Mouse (Mus musculus) kidney, adult 9 months (tissue): Measurements from ENCODE around the gene Vrk1.
A peak's percentile ranks its signal among the peaks of the same experiment; 100 is the strongest.

Experiments
- DNase-seq: peaks from one replicate; pipeline ENCODE4 v3.0.0; 2022

Gene Vrk1

DNA sequence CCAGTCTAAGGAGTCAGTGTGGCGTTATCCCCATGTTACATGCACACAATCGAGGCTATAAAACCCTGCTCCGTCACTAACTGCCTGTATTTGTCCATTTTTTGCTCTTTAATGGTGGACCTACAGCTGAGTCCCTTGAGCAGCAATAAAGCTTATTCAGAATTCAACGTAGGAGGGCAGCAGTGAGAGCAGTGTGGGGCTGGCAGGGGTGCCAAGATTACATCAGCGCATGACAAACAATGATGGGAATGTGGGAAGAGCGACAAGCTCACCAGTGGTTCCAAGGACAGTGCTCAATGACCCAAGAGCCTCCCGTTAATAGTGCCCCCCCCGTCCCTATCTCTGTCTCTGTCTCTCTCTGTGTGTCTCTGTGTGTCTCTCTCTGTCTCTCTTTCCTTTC, 8.3 kb upstream of the Vrk1 start:
- DNase-seq: no peak

- no peak for DNase-seq
These were observed 5.3 kb upstream of the Vrk1 start for GRCm38 (mm10) chr12:106004719-106005118.

DNA sequence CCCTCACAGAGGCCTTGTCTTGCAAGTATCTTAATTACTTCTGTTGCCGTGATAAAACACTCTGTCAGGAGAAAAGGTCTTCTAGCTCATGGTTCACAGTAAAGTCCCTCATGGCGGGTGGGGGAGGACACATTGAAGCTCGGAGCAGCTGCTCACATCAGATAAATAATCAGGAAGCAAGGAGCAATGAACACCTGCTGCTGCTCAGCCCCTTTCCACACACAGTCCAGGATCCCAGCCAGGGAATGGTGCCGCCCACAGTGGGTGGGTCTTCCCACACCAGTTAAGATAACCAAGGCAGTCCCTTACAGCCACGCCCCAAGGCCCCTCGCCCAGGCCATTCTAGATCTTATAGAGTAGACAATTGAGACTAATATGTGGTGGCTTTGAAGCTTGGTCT, 3.8 kb upstream of the Vrk1 start:
- no peak for DNase-seq

GRCm38 (mm10) chr12:106008348-106009050, 1.5 kb upstream of the Vrk1 start:
- no peak for DNase-seq

DNA sequence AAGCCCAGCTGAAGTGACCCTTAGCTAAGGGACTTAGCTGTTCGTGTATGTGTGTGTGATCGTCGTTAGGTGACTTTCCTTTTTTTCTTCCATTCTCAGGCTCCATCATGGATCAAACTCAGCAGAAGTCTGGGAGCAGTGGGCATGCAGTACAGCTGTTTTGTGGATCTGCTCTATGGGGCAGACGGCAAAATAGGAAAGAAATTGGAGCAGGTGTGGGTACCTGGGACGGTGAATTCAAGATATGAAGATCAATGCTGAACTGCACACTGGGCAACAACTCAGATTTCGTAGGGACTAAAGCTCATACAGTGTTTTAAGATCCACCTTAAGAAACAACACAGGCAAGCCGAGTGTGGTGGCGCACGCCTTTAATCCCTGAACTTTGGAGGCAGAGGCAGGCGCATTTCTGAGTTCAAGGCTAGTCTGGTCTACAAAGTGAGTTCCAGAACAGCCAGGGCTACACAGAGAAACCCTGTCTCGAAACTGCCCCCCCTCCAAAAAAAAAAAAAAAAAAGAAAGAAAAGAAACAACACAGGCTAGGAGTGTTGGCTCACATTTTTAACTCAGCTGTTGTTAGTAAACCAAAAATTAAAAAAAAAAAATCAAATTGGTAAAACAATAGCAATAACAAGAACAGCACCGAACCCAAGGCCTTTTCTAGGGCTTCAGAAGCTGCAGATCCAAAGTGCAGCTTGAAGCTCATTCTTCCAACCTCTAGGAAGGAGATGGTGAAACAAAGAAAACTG, 732 bp upstream of the Vrk1 start:
- DNase-seq: peak; percentile 13

DNA sequence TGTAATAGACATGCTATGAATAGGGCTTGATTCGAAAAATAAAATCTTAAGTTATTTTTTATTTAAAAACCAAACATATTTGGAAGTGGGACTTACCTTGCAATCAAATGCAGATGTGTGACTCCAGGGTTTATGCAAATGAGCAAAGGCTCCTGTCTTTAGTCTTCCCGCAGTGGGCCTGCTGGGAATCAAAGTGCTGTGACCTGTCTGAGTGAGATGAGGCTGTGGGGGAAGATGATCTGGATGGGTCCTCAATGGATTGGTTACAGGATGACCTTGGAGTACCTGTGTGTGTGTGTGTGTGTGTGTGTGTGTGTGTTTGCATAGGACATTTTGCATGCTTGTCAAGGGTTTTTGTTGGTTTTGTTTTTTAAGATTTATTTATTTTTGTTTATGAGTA, 2.1 kb downstream of the Vrk1 start:
- no peak for DNase-seq

GRCm38 (mm10) chr12:106016265-106017012, 6.4 kb downstream of the Vrk1 start:
- DNase-seq: no peak

DNA sequence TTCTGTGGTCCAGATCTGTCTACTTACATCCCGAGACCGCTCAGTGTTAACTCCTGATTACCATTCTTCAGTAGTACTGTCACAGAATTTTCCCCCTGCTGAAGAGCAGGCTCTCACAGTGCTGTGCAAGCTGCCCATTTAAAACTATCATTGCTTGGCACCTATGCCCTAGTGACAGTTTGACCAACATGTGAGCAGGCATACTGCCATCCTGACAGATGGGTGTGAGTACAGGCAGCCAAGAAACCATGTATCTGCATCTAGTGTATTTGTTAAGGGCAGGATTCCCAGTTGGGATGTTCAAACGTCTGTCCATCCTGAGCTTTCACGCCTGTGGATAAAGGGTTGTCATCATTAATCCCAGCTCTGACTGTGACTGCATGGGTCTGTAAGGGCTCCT, 10.0 kb downstream of the Vrk1 start:
- no peak for DNase-seq

GRCm38 (mm10) chr12:106023652-106024051, 13.6 kb downstream of the Vrk1 start:
- DNase-seq: no peak

DNA sequence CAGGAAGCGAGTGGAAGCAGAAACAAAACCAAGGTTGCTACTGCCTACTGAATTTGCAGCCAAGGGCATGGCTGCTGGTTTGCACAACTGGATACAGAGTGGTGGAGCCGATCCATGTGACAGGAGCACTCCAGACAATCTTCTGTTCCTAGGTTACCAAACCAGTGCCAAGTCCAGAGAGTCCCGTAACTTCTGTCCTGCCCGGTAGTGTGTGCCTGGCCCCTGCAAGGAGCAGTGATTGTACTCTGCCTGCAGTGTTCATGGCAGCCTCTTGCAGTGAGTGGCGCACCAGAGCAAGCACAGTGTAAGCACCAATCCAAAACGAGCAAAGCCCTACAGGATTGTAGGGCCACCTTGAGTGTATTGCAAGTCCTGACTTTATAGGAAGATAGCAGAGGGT, 15.4 kb downstream of the Vrk1 start:
- DNase-seq: no peak

DNA sequence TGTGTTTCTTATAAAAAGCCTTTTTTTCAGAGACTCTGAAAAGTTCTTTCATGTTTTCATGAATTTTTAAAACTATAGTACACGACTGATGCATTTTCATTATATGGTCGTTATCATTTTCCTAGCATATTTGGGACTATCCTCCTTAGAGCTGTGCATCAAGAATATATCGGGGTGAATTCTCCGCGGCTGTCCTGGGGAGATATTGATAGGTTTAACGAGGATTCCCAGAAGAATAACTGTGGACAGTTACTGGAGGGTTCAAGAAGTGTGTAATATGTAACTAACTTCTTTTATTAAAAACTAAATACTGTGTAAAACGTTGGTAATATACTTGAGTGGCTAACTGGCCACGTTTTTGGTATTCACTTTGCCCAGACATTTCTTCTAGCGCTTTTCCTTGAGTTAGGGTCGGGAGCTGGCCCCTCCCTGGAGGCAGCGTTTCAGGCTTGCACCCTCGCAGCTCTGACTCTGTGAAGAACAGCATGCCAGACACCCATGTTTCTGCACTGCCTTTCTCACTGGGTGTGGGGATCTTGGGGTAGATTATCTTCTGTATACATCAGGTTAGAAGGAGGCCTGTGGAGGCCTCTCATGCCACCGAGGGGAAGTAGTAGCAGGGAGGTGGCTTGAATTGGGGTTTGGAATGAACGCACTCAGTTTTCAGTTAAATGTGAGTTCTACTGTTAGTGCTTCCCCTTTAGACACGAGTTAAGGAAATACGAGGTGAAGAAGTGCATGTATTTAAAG, 16.5 kb downstream of the Vrk1 start:
- DNase-seq: no peak

GRCm38 (mm10) chr12:106027372-106027771, 17.3 kb downstream of the Vrk1 start:
- DNase-seq: no peak

DNA sequence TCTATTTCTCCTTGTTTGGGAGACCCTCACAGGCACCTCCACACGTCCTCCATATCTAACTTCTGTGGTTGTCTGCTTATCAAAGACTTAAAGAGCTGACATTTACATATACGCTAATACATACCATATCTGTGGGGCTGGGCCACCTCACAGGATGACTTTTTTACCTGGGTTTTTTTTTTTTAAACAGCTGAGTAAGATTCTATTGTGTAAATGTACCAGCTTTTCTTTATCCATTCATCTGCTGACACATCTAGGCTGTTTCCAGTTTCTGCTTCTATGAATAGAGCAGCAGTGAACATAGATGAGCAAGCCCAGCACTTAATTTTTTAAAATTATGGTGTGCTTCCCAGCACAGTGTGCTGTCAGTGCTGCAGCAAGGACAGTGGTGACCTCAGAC, 19.6 kb downstream of the Vrk1 start:
- no peak for DNase-seq

DNA sequence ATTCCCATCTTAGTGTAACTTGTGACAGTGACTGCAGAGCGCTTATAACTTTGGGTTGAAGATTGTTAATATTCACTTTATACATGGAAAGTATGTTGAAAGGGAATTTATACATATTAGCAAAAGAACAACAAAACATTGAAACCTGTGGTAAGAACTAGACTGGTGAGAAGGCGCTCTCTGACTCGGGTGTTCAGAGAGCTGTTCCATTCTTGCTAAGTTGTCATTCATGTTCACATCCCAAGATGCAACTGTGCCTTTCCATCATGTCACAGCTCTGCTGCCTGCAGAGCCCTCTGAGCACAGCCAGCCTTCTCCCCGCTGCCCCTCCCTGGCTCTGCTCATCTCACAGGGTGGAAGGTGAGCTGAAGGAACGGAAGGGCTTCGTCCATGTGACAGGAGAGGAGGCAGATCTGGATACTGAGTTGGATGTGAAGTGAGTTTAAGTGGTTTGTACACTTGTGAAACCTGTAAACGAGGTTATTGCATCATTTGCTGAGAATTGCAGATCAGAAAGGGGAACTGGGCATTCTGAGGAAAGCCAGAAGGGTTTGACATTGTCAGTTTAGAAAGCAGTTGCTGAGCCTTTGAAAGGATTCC, 20.2 kb downstream of the Vrk1 start:
- no peak for DNase-seq

- DNase-seq: no peak
These were observed 20.8 kb downstream of the Vrk1 start for GRCm38 (mm10) chr12:106030796-106031195.

DNA sequence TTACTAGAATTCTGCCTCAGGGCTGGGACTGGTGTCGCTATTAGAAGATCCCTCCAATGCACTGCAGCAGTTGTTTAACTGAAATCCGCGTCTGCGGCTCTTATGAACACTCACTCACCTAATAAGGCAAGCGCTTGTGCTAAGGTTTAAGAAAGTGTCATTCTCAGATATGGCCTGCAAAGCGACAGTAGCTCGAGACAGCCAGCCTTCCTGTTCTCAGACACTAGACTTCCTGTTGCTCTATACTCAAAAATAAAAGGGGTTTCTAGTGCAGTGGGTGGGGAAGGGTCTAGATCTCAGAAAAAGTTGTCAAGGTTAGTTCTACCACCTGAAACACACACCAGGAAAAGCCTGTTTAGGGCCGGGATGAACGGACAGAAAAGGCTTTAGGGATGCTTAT, 21.9 kb downstream of the Vrk1 start:
- no peak for DNase-seq

- DNase-seq: no peak
These were observed 22.3 kb downstream of the Vrk1 start for GRCm38 (mm10) chr12:106032361-106032760.

GRCm38 (mm10) chr12:106034267-106034666, 24.2 kb downstream of the Vrk1 start:
- DNase-seq: no peak

GRCm38 (mm10) chr12:106034761-106035160, 24.7 kb downstream of the Vrk1 start:
- DNase-seq: no peak

DNA sequence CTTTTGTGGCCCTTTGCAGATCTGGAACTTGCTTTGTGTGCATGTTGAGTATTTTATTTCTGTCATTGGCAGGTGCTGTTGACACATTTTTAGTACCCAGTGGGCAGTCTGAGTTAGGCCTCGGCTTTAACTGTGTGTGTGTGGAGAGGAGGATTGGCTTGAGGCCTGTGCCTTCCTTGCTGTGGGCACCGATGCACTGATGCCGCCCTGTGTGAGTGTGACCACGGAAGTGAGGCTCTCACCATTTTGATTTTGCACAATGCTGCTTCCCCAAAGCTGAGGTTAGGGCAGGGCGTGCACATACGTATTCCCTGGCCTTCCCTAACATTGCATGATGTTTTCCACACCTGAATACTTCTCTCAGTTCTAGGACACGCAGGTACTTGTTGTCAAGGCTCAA, 30.2 kb downstream of the Vrk1 start:
- no peak for DNase-seq

- DNase-seq: no peak
These were observed 36.2 kb downstream of the Vrk1 start for GRCm38 (mm10) chr12:106046143-106046795.

DNA sequence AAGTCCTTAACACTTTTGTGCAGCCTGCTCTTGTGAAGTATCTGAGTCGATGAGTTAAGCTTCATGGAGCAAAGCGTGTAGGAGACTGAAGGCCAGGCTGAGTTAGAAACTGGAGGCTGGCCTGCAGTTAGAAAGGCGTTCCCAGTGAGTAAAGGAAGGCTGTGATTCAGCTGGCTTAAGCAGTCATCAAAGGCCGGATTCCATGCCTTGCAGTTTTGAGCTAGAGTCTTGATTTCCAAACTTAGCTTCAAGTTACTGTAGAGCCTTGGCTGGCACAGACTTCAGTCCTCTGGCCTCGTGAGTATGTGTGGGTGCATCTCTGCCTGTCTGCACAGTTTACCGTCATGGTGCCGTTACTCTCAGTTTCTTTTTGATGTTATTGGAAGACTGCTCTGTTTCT, 42.2 kb downstream of the Vrk1 start:
- no peak for DNase-seq
